Mouse (Mus musculus) hindbrain, embryonic 13.5 days (tissue): ENCODE measurements around the gene Ago3. TPM values are rescaled to one million over a fixed set of nuclear protein-coding genes. Genes with fewer than 3 reads are reported as not detected.

ENCODE experiments used
- ATAC-seq: fragments of 200-750 bp; cut with Nextera tagmentation; 2 replicates; pipeline ENCODE4 v1.8.0; 2017; ENCODE audit warnings: moderate TSS enrichment; ENCODE audit not compliant: low FRiP score
- H3K27ac ChIP-seq: fragments of 300-500 bp; sonication (generic); 2 replicates; pipeline ENCODE4 v1.5.1; 2015; ENCODE audit warnings: inconsistent platforms, mild to moderate bottlenecking, moderate library complexity
- H3K27me3 ChIP-seq: fragments of 300-500 bp; sonication (generic); 2 replicates; pipeline ENCODE4 v1.6.1; 2015; ENCODE audit warnings: mild to moderate bottlenecking, inconsistent platforms
- H3K36me3 ChIP-seq: fragments of 300-500 bp; sonication (generic); 2 replicates; pipeline ENCODE4 v1.6.1; 2015; ENCODE audit warnings: mild to moderate bottlenecking, inconsistent platforms
- H3K4me1 ChIP-seq: fragments of 300-500 bp; sonication (generic); replicated peaks from 2 replicates; pipeline ENCODE4 v1.6.1; 2015; ENCODE audit warnings: inconsistent platforms
- H3K4me2 ChIP-seq: fragments of 300-500 bp; sonication (generic); 2 replicates; pipeline ENCODE4 v1.6.1; 2015; ENCODE audit warnings: inconsistent platforms, mild to moderate bottlenecking, moderate library complexity
- H3K4me3 ChIP-seq: fragments of 300-500 bp; sonication (generic); 2 replicates; pipeline ENCODE4 v1.5.1; 2015; ENCODE audit warnings: mild to moderate bottlenecking, inconsistent platforms
- H3K9ac ChIP-seq: fragments of 300-500 bp; sonication (generic); 2 replicates; pipeline ENCODE4 v1.6.1; 2015; ENCODE audit warnings: mild to moderate bottlenecking, inconsistent platforms
- H3K9me3 ChIP-seq: fragments of 300-500 bp; sonication (generic); 2 replicates; pipeline ENCODE4 v1.6.1; 2016; ENCODE audit warnings: inconsistent platforms
- WGBS: fragments of 180-500 bp; shearing (Covaris S2); methylation state at CpG from one replicate; pipeline ENCODE4 v1.1.7; 2015; 5-methylcytosine and 5-hydroxymethylcytosine counted together
- polyA plus RNA-seq: library from polyadenylated mRNA; unstranded; fragments of >200 nt; fragmentation: Nextera tagmentation; extraction: Ambion mirVana; gene quantifications from 2 replicates; pipeline ENCODE4 v1.2.1, GENCODE M21; 2015

Gene Ago3
- polyA plus RNA-seq: 15.7 and 18.2 TPM in 2 replicates

- Histone ChIP-seq H3K9ac (peak within 1 kb of the TSS; percentile 95), H3K27ac (peak within 1 kb of the TSS; percentile 95), H3K9me3 (no peaks in the 10 kb centered on the region), H3K27me3 (no peaks in the 10 kb centered on the region), H3K4me2 (peak within 1 kb of the TSS; percentile 95), H3K4me3 (peak within 1 kb of the TSS; percentile 94), H3K36me3 (peaks cover 5% of the 10 kb centered on the region), H3K4me1 (peaks cover 15% of the 10 kb centered on the region)
- WGBS: under 1% methylated on average over 65 of the region's 65 CpGs
- ATAC-seq: peak; percentile 93
Measured at GRCm38 (mm10) chr4:126429347-126430079, at the start of gene Ago3. Gene Ago3 (minus strand): TSS chr4:126429556.

DNA sequence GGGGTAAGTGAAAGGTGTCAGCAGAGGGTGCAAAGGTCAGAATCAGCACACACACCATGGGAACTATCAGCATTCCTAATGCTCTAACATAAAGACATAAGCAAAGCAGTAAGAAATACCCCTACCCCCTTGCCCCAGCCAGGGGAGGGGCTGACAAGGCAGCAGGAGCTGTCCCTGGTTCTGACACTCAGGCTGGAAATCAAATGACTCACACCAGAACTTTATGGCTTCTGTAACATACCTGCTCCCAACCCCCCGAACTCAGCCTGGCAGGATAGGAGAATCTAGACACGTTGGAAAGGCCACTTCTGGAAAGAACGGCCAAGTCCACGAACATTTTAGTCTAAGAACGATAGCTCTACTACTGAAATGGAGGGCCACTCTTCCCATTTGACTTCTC, 43.7 kb upstream of the Ago3 start:
- no peaks in the 10 kb centered on the region for H3K4me1 ChIP-seq
- no peak overlapping the region for H3K27ac ChIP-seq
- H3K36me3 ChIP-seq: no peaks in the 10 kb centered on the region
- no peak overlapping the region for H3K4me3 ChIP-seq
- no peak overlapping the region for H3K4me2 ChIP-seq
- no peaks in the 10 kb centered on the region for H3K27me3 ChIP-seq
- H3K9me3 ChIP-seq: no peaks in the 10 kb centered on the region
- no peak overlapping the region for H3K9ac ChIP-seq
- 58% methylated on average over 5 of the region's 5 CpGs for WGBS
- no peak for ATAC-seq

- Histone ChIP-seq H3K4me3 (no peak overlapping the region), H3K9ac (no peak overlapping the region), H3K27me3 (no peaks in the 10 kb centered on the region), H3K9me3 (no peaks in the 10 kb centered on the region), H3K27ac (peak overlapping the region; percentile 99), H3K4me2 (no peak overlapping the region), H3K36me3 (no peaks in the 10 kb centered on the region), H3K4me1 (peaks cover 33% of the 10 kb centered on the region)
- WGBS: 68% methylated on average over 1 of the region's 1 CpGs
- no peak for ATAC-seq
Measured at GRCm38 (mm10) chr4:126469334-126469733, 40.0 kb upstream of the Ago3 start.

DNA sequence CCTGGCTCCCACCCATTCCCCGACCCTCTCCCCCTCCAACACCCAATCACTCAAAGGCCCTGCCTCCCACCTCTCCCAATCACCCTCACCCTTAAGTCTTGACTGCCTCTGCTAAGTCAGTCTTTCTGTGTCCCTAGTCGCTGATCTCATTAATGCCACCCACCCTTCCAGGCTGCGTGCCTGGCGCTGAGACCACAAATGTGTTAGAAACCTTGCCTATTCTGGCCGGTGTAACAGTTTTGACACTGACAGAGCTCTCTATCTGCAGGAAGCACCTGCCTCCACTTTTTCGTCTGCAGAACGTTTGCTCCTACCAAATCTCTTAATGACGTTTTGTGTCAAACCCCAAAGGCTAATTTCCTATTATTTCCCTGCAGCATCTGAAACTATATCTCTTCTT, 39.6 kb upstream of the Ago3 start:
- Histone ChIP-seq H3K4me3 (peak overlapping the region; percentile 96), H3K36me3 (no peaks in the 10 kb centered on the region), H3K27me3 (no peaks in the 10 kb centered on the region), H3K4me2 (peak overlapping the region; percentile 69), H3K27ac (peak overlapping the region; percentile 99), H3K9me3 (no peaks in the 10 kb centered on the region), H3K4me1 (peaks cover 37% of the 10 kb centered on the region), H3K9ac (peak overlapping the region; percentile 56)
- 8% methylated on average over 8 of the region's 8 CpGs for WGBS
- no peak for ATAC-seq

- Histone ChIP-seq H3K4me1 (peaks cover 43% of the 10 kb centered on the region), H3K27me3 (no peaks in the 10 kb centered on the region), H3K4me2 (peak within 1 kb of the TSS; percentile 69), H3K27ac (peak within 1 kb of the TSS; percentile 99), H3K4me3 (peak within 1 kb of the TSS; percentile 96), H3K36me3 (no peaks in the 10 kb centered on the region), H3K9ac (peak within 1 kb of the TSS; percentile 99), H3K9me3 (no peaks in the 10 kb centered on the region)
- under 1% methylated on average over 50 of the region's 55 CpGs for WGBS
- ATAC-seq: peak; percentile 83
Measured at GRCm38 (mm10) chr4:126468285-126468901, 39.0 kb upstream of the Ago3 start, which contains the start of gene Ago1. Gene Ago1 (minus strand): TSS chr4:126468583.

GRCm38 (mm10) chr4:126467721-126468284, 38.4 kb upstream of the Ago3 start:
- H3K4me2 ChIP-seq: peak overlapping the region; percentile 69
- H3K4me1 ChIP-seq: peaks cover 45% of the 10 kb centered on the region
- H3K9ac ChIP-seq: peak overlapping the region; percentile 99
- peak; percentile 65 for ATAC-seq
- H3K4me3 ChIP-seq: peak overlapping the region; percentile 96
- WGBS: 3% methylated on average over 23 of the region's 25 CpGs
- H3K27me3 ChIP-seq: no peaks in the 10 kb centered on the region
- H3K9me3 ChIP-seq: no peaks in the 10 kb centered on the region
- no peaks in the 10 kb centered on the region for H3K36me3 ChIP-seq
- peak overlapping the region; percentile 99 for H3K27ac ChIP-seq

GRCm38 (mm10) chr4:126466251-126466750, 36.9 kb upstream of the Ago3 start:
- 8% methylated on average over 8 of the region's 8 CpGs for WGBS
- H3K9me3 ChIP-seq: no peaks in the 10 kb centered on the region
- peak overlapping the region; percentile 96 for H3K4me3 ChIP-seq
- H3K4me2 ChIP-seq: peak overlapping the region; percentile 69
- H3K36me3 ChIP-seq: no peaks in the 10 kb centered on the region
- peaks cover 57% of the 10 kb centered on the region for H3K4me1 ChIP-seq
- peak overlapping the region; percentile 99 for H3K27ac ChIP-seq
- peak overlapping the region; percentile 76 for H3K9ac ChIP-seq
- no peaks in the 10 kb centered on the region for H3K27me3 ChIP-seq
- ATAC-seq: no peak

GRCm38 (mm10) chr4:126465843-126466242, 36.5 kb upstream of the Ago3 start:
- Histone ChIP-seq H3K27ac (peak overlapping the region; percentile 99), H3K36me3 (no peaks in the 10 kb centered on the region; the same call in 1 of the 2 replicates), H3K4me1 (peaks cover 57% of the 10 kb centered on the region), H3K27me3 (no peaks in the 10 kb centered on the region), H3K9ac (peak overlapping the region; percentile 76), H3K9me3 (no peaks in the 10 kb centered on the region), H3K4me3 (peak overlapping the region; percentile 96), H3K4me2 (peak overlapping the region; percentile 69)
- ATAC-seq: peak; percentile 43
- 1% methylated on average over 8 of the region's 8 CpGs for WGBS

- H3K36me3 ChIP-seq: peaks cover 10% of the 10 kb centered on the region
- H3K27ac ChIP-seq: peak overlapping the region; percentile 99
- H3K4me1 ChIP-seq: peaks cover 57% of the 10 kb centered on the region
- H3K9me3 ChIP-seq: no peaks in the 10 kb centered on the region
- no peak for ATAC-seq
- peak overlapping the region; percentile 69 for H3K4me2 ChIP-seq
- H3K27me3 ChIP-seq: no peaks in the 10 kb centered on the region
- 7% methylated on average over 2 of the region's 2 CpGs for WGBS
- peak overlapping the region; percentile 76 for H3K9ac ChIP-seq
- H3K4me3 ChIP-seq: peak overlapping the region; percentile 96
Measured at GRCm38 (mm10) chr4:126464892-126465235, 35.5 kb upstream of the Ago3 start.

- WGBS: 11% methylated on average over 4 of the region's 4 CpGs
- Histone ChIP-seq H3K9ac (peak overlapping the region; percentile 76), H3K4me2 (peak overlapping the region; percentile 69), H3K27me3 (no peaks in the 10 kb centered on the region), H3K4me3 (peak overlapping the region; percentile 96), H3K27ac (peak overlapping the region; percentile 99), H3K4me1 (peaks cover 57% of the 10 kb centered on the region), H3K36me3 (peaks cover 15% of the 10 kb centered on the region), H3K9me3 (no peaks in the 10 kb centered on the region)
- no peak for ATAC-seq
Measured at GRCm38 (mm10) chr4:126464189-126464891, 35.0 kb upstream of the Ago3 start.

GRCm38 (mm10) chr4:126455441-126455840, 26.1 kb upstream of the Ago3 start:
- 96% methylated on average over 7 of the region's 7 CpGs for WGBS

More at GRCm38 (mm10) chr4:126455441-126455840, 26.1 kb upstream of the Ago3 start:
- Histone ChIP-seq H3K4me3 (no peak overlapping the region), H3K36me3 (peaks cover 95% of the 10 kb centered on the region), H3K4me1 (no peaks in the 10 kb centered on the region), H3K9ac (no peak overlapping the region), H3K27ac (no peak overlapping the region), H3K9me3 (no peaks in the 10 kb centered on the region), H3K4me2 (no peak overlapping the region), H3K27me3 (no peaks in the 10 kb centered on the region)
- no peak for ATAC-seq
